Mouse (Mus musculus) intestine, embryonic 14.5 days (tissue): ENCODE measurements around the gene Fn1. TPM values are rescaled to one million over a fixed set of nuclear protein-coding genes. Genes with fewer than 3 reads are reported as not detected.
A peak's percentile ranks its signal among the peaks of the same experiment; 100 is the strongest.

Source experiments
- ATAC-seq: fragments of 200-750 bp; cut with Nextera tagmentation; replicated peaks from 2 replicates; pipeline ENCODE4 v1.8.0; 2017; ENCODE audit warnings: low read depth, moderate number of reproducible peaks, moderate TSS enrichment, moderate library complexity; ENCODE audit not compliant: low FRiP score, low TSS enrichment
- DNase-seq: peaks from one replicate; pipeline ENCODE4 v3.0.0-alpha.2; 2018; ENCODE audit warnings: low spot score
- H3K27ac ChIP-seq: fragments of 300-500 bp; sonication (generic); 2 replicates; pipeline ENCODE4 v1.5.1; 2014; ENCODE audit warnings: low read depth, mild to moderate bottlenecking, control low read depth
- H3K27me3 ChIP-seq: fragments of 300-500 bp; sonication (generic); replicated peaks from 2 replicates; pipeline ENCODE4 v1.6.1; 2014; ENCODE audit warnings: low read length, control low read depth; ENCODE audit not compliant: control insufficient read depth, insufficient read depth
- H3K36me3 ChIP-seq: fragments of 300-500 bp; sonication (generic); 2 replicates; pipeline ENCODE4 v1.6.1; 2014; ENCODE audit warnings: low read length, control low read depth; ENCODE audit not compliant: control insufficient read depth, insufficient read depth
- H3K4me1 ChIP-seq: fragments of 300-500 bp; sonication (generic); replicated peaks from 2 replicates; pipeline ENCODE4 v1.6.1; 2014; ENCODE audit warnings: low read length, control low read depth, mixed read lengths; ENCODE audit not compliant: control insufficient read depth, insufficient read depth
- H3K4me2 ChIP-seq: fragments of 300-500 bp; sonication (generic); 2 replicates; pipeline ENCODE4 v1.6.1; 2014; ENCODE audit warnings: low read length
- H3K4me3 ChIP-seq: fragments of 300-500 bp; sonication (generic); 2 replicates; pipeline ENCODE4 v1.5.1; 2014; ENCODE audit warnings: low read depth, low read length, control low read depth, mixed read lengths
- H3K9ac ChIP-seq: fragments of 300-500 bp; sonication (generic); 2 replicates; pipeline ENCODE4 v1.6.1; 2014; ENCODE audit warnings: mild to moderate bottlenecking, low read length
- H3K9me3 ChIP-seq: fragments of 300-500 bp; sonication (generic); 2 replicates; pipeline ENCODE4 v1.6.1; 2016; ENCODE audit warnings: low read length, control low read depth; ENCODE audit not compliant: control insufficient read depth
- WGBS: fragments of 180-500 bp; shearing (Covaris S2); extraction: QIAGEN DNeasy Blood & Tissue Kit; methylation state at CpG from one replicate; pipeline ENCODE4 v1.1.7; 2014; 5-methylcytosine and 5-hydroxymethylcytosine counted together
- polyA plus RNA-seq: library from polyadenylated mRNA; unstranded; fragments of >200 nt; fragmentation: Nextera tagmentation; extraction: Ambion mirVana; gene quantifications from 2 replicates; pipeline ENCODE4 v1.2.1, GENCODE M21; 2014

Fn1 gene
- polyA plus RNA-seq, 1 experiment from 2014 or later: 115 TPM

GRCm38 (mm10) chr1:71556688-71557612 is 96.0 kb downstream of the Fn1 start, which contains the start of gene Atic:
Gene Atic, plus strand, starts transcription at chr1:71557150.
- H3K4me2 ChIP-seq: peak within 1 kb of the TSS; percentile 76
- H3K9me3 ChIP-seq: peaks cover 7% of the 10 kb centered on the region; the same call in 1 of the 2 replicates
- peak within 1 kb of the TSS; percentile 85 for H3K27ac ChIP-seq
- WGBS: 1% methylated on average over 55 of the region's 55 CpGs
- no peaks in the 10 kb centered on the region for H3K4me1 ChIP-seq
- peaks cover 31% of the 10 kb centered on the region for H3K36me3 ChIP-seq
- DNase-seq (peak; percentile 95), ATAC-seq (peak; percentile 100)
- H3K9ac ChIP-seq: peak within 1 kb of the TSS; percentile 87
- H3K27me3 ChIP-seq: no peaks in the 10 kb centered on the region
- peak within 1 kb of the TSS; percentile 69 for H3K4me3 ChIP-seq

- no peak for ATAC-seq
- DNase-seq: no peak
Measured at GRCm38 (mm10) chr1:71550626-71551195, 102.3 kb downstream of the Fn1 start.

GRCm38 (mm10) chr1:71540437-71540836 is 112.6 kb downstream of the Fn1 start:
- no peaks in the 10 kb centered on the region for H3K36me3 ChIP-seq
- H3K9me3 ChIP-seq: no peaks in the 10 kb centered on the region
- no peak for ATAC-seq
- no peak overlapping the region for H3K4me3 ChIP-seq
- 90% methylated on average over 3 of the region's 3 CpGs for WGBS
- H3K27me3 ChIP-seq: no peaks in the 10 kb centered on the region
- H3K4me1 ChIP-seq: no peaks in the 10 kb centered on the region
- no peak overlapping the region for H3K4me2 ChIP-seq
- no peak overlapping the region for H3K27ac ChIP-seq
- no peak overlapping the region for H3K9ac ChIP-seq
- DNase-seq: no peak

More at GRCm38 (mm10) chr1:71550626-71551195, 102.3 kb downstream of the Fn1 start:
- H3K4me1 ChIP-seq: no peaks in the 10 kb centered on the region
- H3K27ac ChIP-seq: no peak overlapping the region
- H3K4me2 ChIP-seq: no peak overlapping the region
- H3K4me3 ChIP-seq: no peak overlapping the region
- H3K36me3 ChIP-seq: no peaks in the 10 kb centered on the region
- H3K9ac ChIP-seq: no peak overlapping the region
- H3K9me3 ChIP-seq: no peaks in the 10 kb centered on the region
- no peaks in the 10 kb centered on the region for H3K27me3 ChIP-seq
- 86% methylated on average over 10 of the region's 10 CpGs for WGBS

- ATAC-seq (no peak), DNase-seq (no peak)
- Histone ChIP-seq H3K4me2 (no peak overlapping the region), H3K27ac (no peak overlapping the region), H3K9ac (no peak overlapping the region), H3K36me3 (no peaks in the 10 kb centered on the region), H3K27me3 (no peaks in the 10 kb centered on the region), H3K4me3 (no peak overlapping the region), H3K9me3 (no peaks in the 10 kb centered on the region), H3K4me1 (no peaks in the 10 kb centered on the region)
- 82% methylated on average over 4 of the region's 4 CpGs for WGBS
Measured at GRCm38 (mm10) chr1:71539641-71540040, 113.4 kb downstream of the Fn1 start.

Other genes starting within 250 kb of the Fn1 start
- gene Abca12, start 238.3 kb downstream of the Fn1 start, polyA plus RNA-seq: 0.01 TPM in 1 of 2 replicates, not detected in the other
- 81.7 and 85.6 TPM in 2 replicates for gene Atic, start 96.0 kb downstream of the Fn1 start, polyA plus RNA-seq